Mouse (Mus musculus) liver, embryonic 14.5 days (tissue): ENCODE measurements at regions not wholly inside any gene's neighbourhood (a gene's known extent, or its start where the extent isn't known, plus 50 kb on each side); places are given as distances from the start of the nearest gene placed in this dataset.

ENCODE experiments used
- CTCF ChIP-seq: IDR thresholded peaks from 2 replicates; pipeline ENCODE4 v1.5.1; 2016; ENCODE audit warnings: antibody characterized with exemption, low read depth, control low read depth
- EP300 ChIP-seq: IDR thresholded peaks from 2 replicates; pipeline ENCODE4 v1.6.1; 2016; ENCODE audit warnings: antibody characterized with exemption, low read depth

GRCm38 (mm10) chr3:102336184-102336583 lies 131.7 kb upstream of the Vangl1 start:
- no peak for TF ChIP-seq EP300
- no peak for TF ChIP-seq CTCF
